Mouse (Mus musculus) heart, embryonic 12.5 days (tissue): ENCODE data around the gene Zbtb12. TPM values are rescaled to one million over a fixed set of nuclear protein-coding genes. Genes with fewer than 3 reads are reported as not detected.
A peak's percentile ranks its signal among the peaks of the same experiment; 100 is the strongest.
"Not testable (repeated sequence)": the region's sequence is repeated elsewhere in the genome, so short reads cannot be mapped to it uniquely, and the experiment has no call there.

Experiments used
- ATAC-seq: fragments of 200-750 bp; cut with Nextera tagmentation; 2 replicates; pipeline ENCODE4 v1.8.0; 2017; ENCODE audit warnings: moderate TSS enrichment, moderate library complexity; ENCODE audit not compliant: insufficient number of reproducible peaks, low FRiP score
- H3K27ac ChIP-seq: fragments of 300-500 bp; sonication (generic); 2 replicates; pipeline ENCODE4 v1.5.1; 2016; ENCODE audit warnings: mild to moderate bottlenecking, moderate library complexity; ENCODE audit not compliant: poor library complexity, severe bottlenecking
- H3K27me3 ChIP-seq: fragments of 300-500 bp; sonication (generic); replicated peaks from 2 replicates; pipeline ENCODE4 v1.6.1; 2016; ENCODE audit warnings: mild to moderate bottlenecking, moderate library complexity
- H3K36me3 ChIP-seq: fragments of 300-500 bp; sonication (generic); 2 replicates; pipeline ENCODE4 v1.6.1; 2016; ENCODE audit warnings: mild to moderate bottlenecking, moderate library complexity
- H3K4me1 ChIP-seq: fragments of 300-500 bp; sonication (generic); replicated peaks from 2 replicates; pipeline ENCODE4 v1.6.1; 2016; ENCODE audit warnings: mild to moderate bottlenecking
- H3K4me2 ChIP-seq: fragments of 300-500 bp; sonication (generic); 2 replicates; pipeline ENCODE4 v1.6.1; 2016; ENCODE audit warnings: mild to moderate bottlenecking, moderate library complexity
- H3K4me3 ChIP-seq: fragments of 300-500 bp; sonication (generic); 2 replicates; pipeline ENCODE4 v1.5.1; 2016; ENCODE audit warnings: mild to moderate bottlenecking
- H3K9ac ChIP-seq: fragments of 300-500 bp; sonication (generic); 2 replicates; pipeline ENCODE4 v1.6.1; 2016; ENCODE audit warnings: mild to moderate bottlenecking, moderate library complexity
- H3K9me3 ChIP-seq: fragments of 300-500 bp; sonication (generic); replicated peaks from 2 replicates; pipeline ENCODE4 v1.6.1; 2016; ENCODE audit warnings: mild to moderate bottlenecking, moderate library complexity
- WGBS: fragments of 180-500 bp; shearing (Covaris S2); methylation state at CpG from one replicate; pipeline ENCODE4 v1.1.7; 2016; 5-methylcytosine and 5-hydroxymethylcytosine counted together
- polyA plus RNA-seq: library from polyadenylated mRNA; unstranded; fragments of >200 nt; fragmentation: Nextera tagmentation; extraction: Ambion mirVana; gene quantifications from 2 replicates; pipeline ENCODE4 v1.2.1, GENCODE M21; 2016

Zbtb12 gene
- polyA plus RNA-seq, 1 experiment from 2014 or later = 2.8 TPM

DNA sequence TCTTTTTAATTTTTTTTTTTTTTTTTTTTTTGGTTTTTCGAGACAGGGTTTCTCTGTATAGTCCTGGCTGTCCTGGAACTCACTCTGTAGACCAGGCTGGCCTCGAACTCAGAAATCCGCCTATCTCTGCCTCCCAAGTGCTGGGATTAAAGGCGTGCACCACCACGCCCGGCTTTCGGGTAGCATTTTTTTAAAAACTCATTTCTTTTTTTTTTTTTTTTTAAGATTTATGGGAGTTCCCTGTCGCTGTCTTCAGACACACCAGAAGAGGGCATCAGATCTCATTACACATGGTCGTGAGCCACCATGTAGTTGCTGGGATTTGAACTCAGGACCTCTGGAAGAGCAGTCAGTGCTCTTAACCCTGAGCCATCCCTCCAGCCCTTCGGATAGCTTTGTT is 22.7 kb downstream of the Zbtb12 start:
- not testable (repeated sequence) for H3K4me3 ChIP-seq
- peaks cover 55% of the 10 kb centered on the region for H3K36me3 ChIP-seq
- 89% methylated on average over 9 of the region's 10 CpGs for WGBS

GRCm38 (mm10) chr17:34902895-34903294 is 23.6 kb downstream of the Zbtb12 start:
- Histone ChIP-seq H3K4me2 (no peak overlapping the region), H3K4me1 (no peaks in the 10 kb centered on the region), H3K4me3 (no peak overlapping the region), H3K27me3 (no peaks in the 10 kb centered on the region), H3K27ac (no peak overlapping the region), H3K9ac (no peak overlapping the region), H3K9me3 (no peaks in the 10 kb centered on the region), H3K36me3 (peaks cover 65% of the 10 kb centered on the region)
- ATAC-seq = no peak
- 90% methylated on average over 9 of the region's 9 CpGs for WGBS

More for the DNA sequence above, 22.7 kb downstream of the Zbtb12 start:
- not testable (repeated sequence) for ATAC-seq, H3K9ac ChIP-seq, H3K9me3 ChIP-seq, H3K27ac ChIP-seq, H3K4me2 ChIP-seq, H3K4me1 ChIP-seq, H3K27me3 ChIP-seq

- 85% methylated on average over 10 of the region's 10 CpGs for WGBS
- ATAC-seq = no peak
These were observed 31.7 kb downstream of the Zbtb12 start for GRCm38 (mm10) chr17:34910982-34911381.

GRCm38 (mm10) chr17:34911945-34912351 is 32.7 kb downstream of the Zbtb12 start:
- no peaks in the 10 kb centered on the region for H3K9me3 ChIP-seq
- H3K36me3 ChIP-seq = peaks cover 71% of the 10 kb centered on the region
- no peak overlapping the region for H3K4me3 ChIP-seq
- no peak overlapping the region for H3K4me2 ChIP-seq
- peak; percentile 48; the same call in 1 of the 2 replicates for ATAC-seq
- H3K27ac ChIP-seq = no peak overlapping the region
- H3K4me1 ChIP-seq = peaks cover 3% of the 10 kb centered on the region; the same call in 1 of the 2 replicates
- 54% methylated on average over 5 of the region's 5 CpGs for WGBS
- H3K27me3 ChIP-seq = no peaks in the 10 kb centered on the region
- H3K9ac ChIP-seq = no peak overlapping the region

More at GRCm38 (mm10) chr17:34910982-34911381, 31.7 kb downstream of the Zbtb12 start:
- no peak overlapping the region for H3K9ac ChIP-seq
- no peak overlapping the region for H3K4me2 ChIP-seq
- H3K9me3 ChIP-seq = no peaks in the 10 kb centered on the region
- H3K36me3 ChIP-seq = peaks cover 81% of the 10 kb centered on the region
- no peaks in the 10 kb centered on the region for H3K27me3 ChIP-seq
- no peak overlapping the region for H3K27ac ChIP-seq
- H3K4me1 ChIP-seq = peaks cover 3% of the 10 kb centered on the region; the same call in 1 of the 2 replicates
- H3K4me3 ChIP-seq = no peak overlapping the region

- no peaks in the 10 kb centered on the region for H3K27me3 ChIP-seq
- no peak within 1 kb of the TSS for H3K27ac ChIP-seq
- ATAC-seq = no peak
- no peak within 1 kb of the TSS for H3K4me3 ChIP-seq
- H3K4me2 ChIP-seq = no peak within 1 kb of the TSS
- WGBS = 33% methylated on average over 18 of the region's 18 CpGs
- no peaks in the 10 kb centered on the region for H3K9me3 ChIP-seq
- H3K9ac ChIP-seq = no peak within 1 kb of the TSS
- peaks cover 3% of the 10 kb centered on the region; the same call in 1 of the 2 replicates for H3K4me1 ChIP-seq
- peaks cover 50% of the 10 kb centered on the region for H3K36me3 ChIP-seq
These were observed 34.8 kb downstream of the Zbtb12 start, which contains the start of gene Slc44a4 for GRCm38 (mm10) chr17:34913930-34914665. Gene Slc44a4, plus strand, starts transcription at chr17:34914466.

GRCm38 (mm10) chr17:34915410-34915831 is 36.1 kb downstream of the Zbtb12 start:
- Histone ChIP-seq H3K4me1 (peaks cover 3% of the 10 kb centered on the region; the same call in 1 of the 2 replicates), H3K27ac (no peak overlapping the region), H3K9ac (peak overlapping the region; percentile 12; the same call in 1 of the 2 replicates), H3K4me3 (no peak overlapping the region), H3K27me3 (no peaks in the 10 kb centered on the region), H3K9me3 (no peaks in the 10 kb centered on the region), H3K36me3 (peaks cover 37% of the 10 kb centered on the region), H3K4me2 (peak overlapping the region; percentile 26)
- 0 out of 2 replicates have a peak, but pooled peaks have one; percentile 19 for ATAC-seq
- 22% methylated on average over 11 of the region's 11 CpGs for WGBS

DNA sequence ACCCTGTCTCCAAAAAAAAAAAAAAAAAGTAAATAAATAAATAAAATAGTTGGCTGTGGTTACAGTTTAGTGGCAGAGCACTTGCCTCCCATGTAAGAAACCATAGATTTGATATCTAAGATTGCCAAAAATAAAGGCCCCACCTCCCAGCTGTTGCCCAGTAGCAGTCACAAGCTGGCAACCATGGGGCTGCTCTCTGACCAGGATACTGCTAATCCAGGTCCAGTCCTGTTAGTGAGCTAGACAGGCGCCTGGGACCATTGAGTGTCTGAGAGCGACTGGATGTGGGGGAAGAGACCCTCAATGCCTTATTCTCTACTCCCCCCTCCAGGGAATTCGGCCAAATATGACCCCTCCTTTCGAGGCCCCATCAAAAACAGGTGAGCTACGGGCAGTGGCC is 37.0 kb downstream of the Zbtb12 start:
- Histone ChIP-seq H3K4me1 (peaks cover 3% of the 10 kb centered on the region; the same call in 1 of the 2 replicates), H3K4me2 (no peak overlapping the region), H3K4me3 (no peak overlapping the region), H3K36me3 (peaks cover 28% of the 10 kb centered on the region), H3K9ac (no peak overlapping the region), H3K9me3 (no peaks in the 10 kb centered on the region), H3K27me3 (no peaks in the 10 kb centered on the region), H3K27ac (no peak overlapping the region)
- ATAC-seq = no peak
- WGBS = 84% methylated on average over 5 of the region's 5 CpGs

GRCm38 (mm10) chr17:34917188-34917587 is 37.9 kb downstream of the Zbtb12 start:
- Histone ChIP-seq H3K4me2 (no peak overlapping the region), H3K4me1 (peaks cover 3% of the 10 kb centered on the region; the same call in 1 of the 2 replicates), H3K9ac (no peak overlapping the region), H3K4me3 (no peak overlapping the region), H3K9me3 (no peaks in the 10 kb centered on the region), H3K36me3 (peaks cover 19% of the 10 kb centered on the region), H3K27ac (no peak overlapping the region), H3K27me3 (no peaks in the 10 kb centered on the region)
- 67% methylated on average over 9 of the region's 9 CpGs for WGBS
- ATAC-seq = no peak

DNA sequence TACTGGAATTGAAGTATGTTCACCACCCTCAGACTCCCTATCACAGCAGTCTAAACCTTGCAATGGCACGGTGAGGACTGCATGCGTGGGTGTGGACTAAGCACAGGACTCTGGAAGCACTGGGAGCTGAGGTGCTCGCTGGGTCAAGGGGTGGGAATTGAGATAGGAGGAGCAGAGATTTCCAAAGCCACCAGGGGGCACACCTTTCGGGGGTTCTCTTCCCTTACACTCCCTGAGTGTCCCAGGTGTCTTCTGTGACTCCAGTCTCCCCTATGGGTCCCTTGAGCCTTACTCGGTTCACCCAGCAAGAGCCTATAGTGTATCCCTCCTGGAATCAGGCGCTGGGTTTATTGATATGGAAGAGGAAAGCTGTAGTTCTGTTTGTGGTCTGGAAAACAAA is 43.7 kb downstream of the Zbtb12 start:
- H3K9ac ChIP-seq = no peak overlapping the region
- H3K4me3 ChIP-seq = no peak overlapping the region
- no peaks in the 10 kb centered on the region for H3K27me3 ChIP-seq
- ATAC-seq = no peak
- no peaks in the 10 kb centered on the region for H3K4me1 ChIP-seq
- no peaks in the 10 kb centered on the region for H3K9me3 ChIP-seq
- 45% methylated on average over 6 of the region's 6 CpGs for WGBS
- no peaks in the 10 kb centered on the region for H3K36me3 ChIP-seq
- no peak overlapping the region for H3K27ac ChIP-seq
- no peak overlapping the region for H3K4me2 ChIP-seq

- Histone ChIP-seq H3K4me1 (0 out of 2 replicates have a peak, but pooled peaks cover 4% of the 10 kb centered on the region), H3K4me3 (no peak overlapping the region), H3K36me3 (no peaks in the 10 kb centered on the region), H3K4me2 (no peak overlapping the region), H3K9ac (no peak overlapping the region), H3K27ac (no peak overlapping the region), H3K9me3 (no peaks in the 10 kb centered on the region), H3K27me3 (no peaks in the 10 kb centered on the region)
- WGBS = 74% methylated on average over 5 of the region's 5 CpGs
- no peak for ATAC-seq
These were observed 45.0 kb downstream of the Zbtb12 start for GRCm38 (mm10) chr17:34924258-34924657.

DNA sequence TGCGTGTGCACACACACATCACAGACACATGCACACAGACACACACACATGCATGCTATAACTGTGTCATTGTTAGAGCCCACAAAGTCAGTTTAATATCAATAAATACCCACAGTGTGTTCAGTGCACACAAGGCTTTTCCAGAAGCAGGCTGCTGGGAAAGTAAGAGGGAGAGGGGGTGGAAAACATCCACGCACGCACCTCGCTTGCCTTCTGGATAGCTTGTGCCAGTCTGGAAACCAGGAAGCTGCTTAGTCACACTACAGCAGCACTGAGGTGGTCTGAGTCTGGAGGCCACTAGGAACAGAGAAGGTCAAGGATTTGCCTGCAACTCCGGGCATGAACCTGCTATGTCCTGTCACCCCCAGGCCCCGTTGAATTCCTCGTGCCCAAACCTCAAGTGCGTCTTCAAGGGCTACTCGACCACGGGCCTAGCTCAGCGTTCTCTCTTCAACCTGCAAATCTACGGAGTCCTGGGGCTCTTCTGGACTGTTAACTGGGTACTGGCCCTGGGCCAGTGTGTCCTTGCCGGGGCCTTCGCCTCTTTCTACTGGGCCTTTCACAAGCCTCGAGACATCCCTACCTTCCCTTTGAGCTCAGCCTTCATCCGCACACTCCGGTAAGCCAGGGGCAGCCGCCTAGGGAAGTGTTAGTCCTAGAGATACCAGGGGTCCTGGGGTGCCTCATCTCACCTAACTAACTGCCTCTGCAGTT is 48.2 kb downstream of the Zbtb12 start:
- no peak overlapping the region for H3K4me3 ChIP-seq
- 73% methylated on average over 18 of the region's 18 CpGs for WGBS
- H3K9ac ChIP-seq = no peak overlapping the region
- no peaks in the 10 kb centered on the region for H3K36me3 ChIP-seq
- no peaks in the 10 kb centered on the region for H3K27me3 ChIP-seq
- H3K27ac ChIP-seq = no peak overlapping the region
- no peak overlapping the region for H3K4me2 ChIP-seq
- no peak for ATAC-seq
- H3K4me1 ChIP-seq = peaks cover 14% of the 10 kb centered on the region
- no peaks in the 10 kb centered on the region for H3K9me3 ChIP-seq
